Mouse (Mus musculus): ENCODE measurements around the gene Mmp11. TPM values are rescaled to one million over a fixed set of nuclear protein-coding genes. Genes with fewer than 3 reads are reported as not detected.

The Mmp11 gene
- total and polyA plus RNA-seq, 3 experiments = 0.99 to 1.1 TPM; not detected in 1

DNA sequence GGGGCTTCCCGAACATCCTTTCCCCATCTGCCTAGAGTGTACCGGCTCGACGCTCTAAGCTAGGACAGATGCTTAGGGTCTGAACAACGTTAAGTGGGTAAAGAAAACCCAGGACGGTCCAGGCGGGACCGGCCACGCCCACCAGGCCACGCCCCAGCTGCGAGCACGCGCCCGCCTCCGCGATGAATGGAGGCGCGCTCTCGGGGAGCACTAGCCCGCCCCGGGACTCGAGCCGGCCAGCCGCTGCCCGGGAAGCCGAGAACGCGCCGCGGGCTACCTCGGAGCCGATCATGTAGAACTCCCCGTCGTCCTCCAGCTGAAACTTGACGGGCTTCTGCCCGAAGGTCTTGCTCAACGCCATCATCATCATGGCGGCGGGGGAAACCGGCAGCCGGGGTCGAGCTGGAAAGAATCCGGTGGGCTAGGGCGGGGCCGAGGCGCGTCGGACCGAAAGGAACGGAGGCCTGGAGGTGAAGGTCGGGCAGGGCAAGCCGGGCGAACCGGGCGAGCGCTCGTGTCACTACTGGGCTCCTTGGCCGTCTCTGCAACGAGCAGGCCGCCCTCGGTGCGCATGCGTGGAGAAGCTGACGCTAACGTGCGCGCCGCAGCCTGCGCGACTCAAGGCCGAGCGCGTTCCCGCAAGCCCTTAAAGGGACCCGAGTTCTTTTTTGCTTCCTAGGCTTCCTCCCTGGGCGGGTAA is 15.1 kb downstream of the Mmp11 start, which contains the start of gene Smarcb1 (continued):
- TF ChIP-seq ZKSCAN1 (IDR thresholded peaks at IDR 0.05; ENCODE audit: borderline replicate concordance, low read depth, low read length) (no peak), KAT2A (IDR thresholded peaks at IDR 0.05; ENCODE audit: insufficient replicate concordance, low read length) (no peak), HCFC1 (IDR thresholded peaks at IDR 0.05; ENCODE audit: low read depth, low read length) (peak; percentile 72), USF2 (conservative IDR thresholded peaks at IDR 0.05; ENCODE audit: low read depth, low read length) (no peak), SIN3A (IDR thresholded peaks at IDR 0.05; ENCODE audit: low read length) (peak; percentile 66), ZMIZ1 (IDR thresholded peaks at IDR 0.05; ENCODE audit: low read depth, low read length) (peak; percentile 77; the same call in 1 of the 2 replicates), PAX5 (IDR thresholded peaks at IDR 0.05; ENCODE audit: low read length) (no peak), JUN (IDR thresholded peaks at IDR 0.05; ENCODE audit: insufficient read depth, low read depth, low read length) (no peak), ETS1 (conservative IDR thresholded peaks at IDR 0.05; ENCODE audit: low read depth, low read length) (no peak), CHD1 (IDR thresholded peaks at IDR 0.05; ENCODE audit: low read depth, low read length) (0 out of 2 replicates have a peak, but pooled peaks have one; percentile 46)

- in situ Hi-C loops (cut with MboI; ENCODE audit: low pct_ligation_motif_present, low pct_unique_long_range_greater_than_20kb, low sequenced_read_pairs) = no loop called here
Measured at GRCm38 (mm10) chr10:75919026-75919425, 17.3 kb downstream of the Mmp11 start.

GRCm38 (mm10) chr10:75916840-75917239 is 19.5 kb downstream of the Mmp11 start:
- DNase-seq (ENCODE audit: extremely low read depth) = no peak
- H3K27ac ChIP-seq (ENCODE audit: insufficient read depth, low read depth) = no peak overlapping the region
- no peak overlapping the region for H3K4me3 ChIP-seq (replicated peaks in 1 of 3; ENCODE audit: low read depth in 2 of 3, low read length in 2 of 3, poor library complexity in 1 of 3)
- H3K9me3 ChIP-seq (replicated peaks; ENCODE audit: low read length) = no peaks in the 10 kb centered on the region
- H3K27me3 ChIP-seq (replicated peaks) = no peaks in the 10 kb centered on the region
- H3K9ac ChIP-seq (ENCODE audit: insufficient read depth, low read depth) = no peak overlapping the region
- TF ChIP-seq GABPA (IDR thresholded peaks at IDR 0.05; ENCODE audit: insufficient replicate concordance, low read depth, low read length) = no peak
- no peak for TF ChIP-seq TCF12 (IDR thresholded peaks at IDR 0.05; ENCODE audit: low read depth, low read length)
- TF ChIP-seq POLR2A (IDR thresholded peaks at IDR 0.05; ENCODE audit: low read depth, low read length) = no peak
- TF ChIP-seq USF2 (conservative IDR thresholded peaks at IDR 0.05; ENCODE audit: low read depth, low read length) = no peak
- no peak for TF ChIP-seq ZKSCAN1 (IDR thresholded peaks at IDR 0.05; ENCODE audit: borderline replicate concordance, low read depth, low read length)
- no peak for TF ChIP-seq MYC (IDR thresholded peaks at IDR 0.05; ENCODE audit: low read depth, low read length)
- TF ChIP-seq SIN3A (IDR thresholded peaks at IDR 0.05; ENCODE audit: low read length) = no peak
- TF ChIP-seq ZMIZ1 (IDR thresholded peaks at IDR 0.05; ENCODE audit: low read depth, low read length) = no peak
- no peak for TF ChIP-seq CHD2 (IDR thresholded peaks at IDR 0.05; ENCODE audit: low read length)
- no peak for TF ChIP-seq MAFK (IDR thresholded peaks at IDR 0.05; ENCODE audit: insufficient replicate concordance, low read length)
- TF ChIP-seq ZC3H11A (IDR thresholded peaks at IDR 0.05; ENCODE audit: low read depth, low read length) = no peak
- no peak for TF ChIP-seq ELF1 (IDR thresholded peaks at IDR 0.05; ENCODE audit: low read depth, low read length)
- no peak for TF ChIP-seq CHD1 (IDR thresholded peaks at IDR 0.05; ENCODE audit: low read depth, low read length)
- TF ChIP-seq MAX (IDR thresholded peaks at IDR 0.05; ENCODE audit: low read length) = no peak
- in situ Hi-C loops (cut with MboI; ENCODE audit: low pct_ligation_motif_present, low pct_unique_long_range_greater_than_20kb, low sequenced_read_pairs) (no loop called here), dilution Hi-C loops (cut with MboI; ENCODE audit: extremely low pct_ligation_motif_present, extremely low pct_unique_long_range_greater_than_20kb, low sequenced_read_pairs) (no loop called here)
- H3K4me2 ChIP-seq (ENCODE audit: insufficient read depth, low read depth, poor library complexity, severe bottlenecking) = no peak overlapping the region
- peaks cover 34 to 72% of the 10 kb centered on the region in 2 experiments for H3K36me3 ChIP-seq (replicated peaks in 1 of 2; ENCODE audit: control insufficient read depth in 1 of 2, insufficient read depth in 1 of 2, low read length in 1 of 2)
- H3K79me2 ChIP-seq (replicated peaks; ENCODE audit: control insufficient read depth, extremely low read depth, insufficient read depth, poor library complexity, severe bottlenecking) = peaks cover 34% of the 10 kb centered on the region
- H3K4me1 ChIP-seq (ENCODE audit: control insufficient read depth in 1 of 2, insufficient read depth in 2 of 2) = peaks cover 3 to 27% of the 10 kb centered on the region in 2 experiments; a peak in 3 of 4 replicates

More at GRCm38 (mm10) chr10:75919026-75919425, 17.3 kb downstream of the Mmp11 start:
- Histone ChIP-seq H3K27me3 (replicated peaks) (no peaks in the 10 kb centered on the region), H3K79me2 (replicated peaks; ENCODE audit: control insufficient read depth, extremely low read depth, insufficient read depth, poor library complexity, severe bottlenecking) (peaks cover 34% of the 10 kb centered on the region), H3K27ac (ENCODE audit: insufficient read depth, low read depth) (no peak overlapping the region), H3K36me3 (replicated peaks in 1 of 2; ENCODE audit: control insufficient read depth in 1 of 2, insufficient read depth in 1 of 2, low read length in 1 of 2) (peaks cover 24 to 54% of the 10 kb centered on the region in 2 experiments), H3K4me3 (replicated peaks in 1 of 3; ENCODE audit: low read depth in 2 of 3, low read length in 2 of 3, poor library complexity in 1 of 3) (no peak overlapping the region), H3K9ac (ENCODE audit: insufficient read depth, low read depth) (no peak overlapping the region), H3K4me2 (ENCODE audit: insufficient read depth, low read depth, poor library complexity, severe bottlenecking) (no peak overlapping the region), H3K9me3 (replicated peaks; ENCODE audit: low read length) (no peaks in the 10 kb centered on the region), H3K4me1 (ENCODE audit: control insufficient read depth in 1 of 2, insufficient read depth in 2 of 2) (peaks cover 3 to 40% of the 10 kb centered on the region in 2 experiments; a peak in 3 of 4 replicates)
- dilution Hi-C loops (cut with MboI; ENCODE audit: extremely low pct_ligation_motif_present, extremely low pct_unique_long_range_greater_than_20kb, low sequenced_read_pairs) = no loop called here
- no peak for TF ChIP-seq MAX (IDR thresholded peaks at IDR 0.05; ENCODE audit: low read length)
- TF ChIP-seq ZNF384 (IDR thresholded peaks at IDR 0.05; ENCODE audit: low read depth, low read length) = no peak
- TF ChIP-seq MAZ (IDR thresholded peaks at IDR 0.05; ENCODE audit: low read depth, low read length) = no peak
- no peak for TF ChIP-seq MYC (IDR thresholded peaks at IDR 0.05; ENCODE audit: low read depth, low read length)
- no peak for TF ChIP-seq JUND (conservative IDR thresholded peaks at IDR 0.05; ENCODE audit: low read depth, low read length)
- no peak for TF ChIP-seq MXI1 (IDR thresholded peaks at IDR 0.05; ENCODE audit: low read depth, low read length)
- no peak for DNase-seq (ENCODE audit: extremely low read depth)
